Mouse (Mus musculus): ENCODE measurements around the gene Gm1123. TPM values are rescaled to one million over a fixed set of nuclear protein-coding genes. Genes with fewer than 3 reads are reported as not detected.

Gm1123 gene
- 0.25 and 0.37 TPM in 2 replicates for polyA plus RNA-seq (2012; rRNA removed)

GRCm38 (mm10) chr9:99035575-99035974 is at the start of gene Gm1123:
Gene Gm1123, minus strand, starts transcription at chr9:99035715.
- no peaks in the 10 kb centered on the region for H3K27me3 ChIP-seq (replicated peaks; ENCODE audit: control insufficient read depth, insufficient read depth, low read length)
- no peaks in the 10 kb centered on the region; the same call in 1 of the 2 replicates for H3K36me3 ChIP-seq (ENCODE audit: control insufficient read depth, insufficient read depth, low read length)
- DNase-seq, result no peak
- 79% methylated on average over 12 of the region's 12 CpGs for WGBS
- H3K27ac ChIP-seq (ENCODE audit: insufficient read depth, low read depth, low read length), result no peak within 1 kb of the TSS
- TF ChIP-seq CTCF (conservative IDR thresholded peaks at IDR 0.05; ENCODE audit: insufficient read depth, insufficient read length, low read depth, low read length) (no peak), POLR2A (IDR thresholded peaks at IDR 0.05; ENCODE audit: low read depth, low read length) (no peak)
- no peak within 1 kb of the TSS for H3K4me3 ChIP-seq (ENCODE audit: insufficient read depth, low read depth, low read length)
- H3K4me1 ChIP-seq (ENCODE audit: control insufficient read depth, insufficient read depth, low read length), result no peaks in the 10 kb centered on the region

- H3K36me3 ChIP-seq (ENCODE audit: control insufficient read depth, insufficient read depth, low read length), result no peaks in the 10 kb centered on the region
- no peak overlapping the region for H3K4me3 ChIP-seq (ENCODE audit: insufficient read depth, low read depth, low read length)
- DNase-seq, result no peak
- H3K27ac ChIP-seq (ENCODE audit: insufficient read depth, low read depth, low read length), result no peak overlapping the region
- H3K4me1 ChIP-seq (ENCODE audit: control insufficient read depth, insufficient read depth, low read length), result no peaks in the 10 kb centered on the region
- WGBS, result 93% methylated on average over 5 of the region's 5 CpGs
- H3K27me3 ChIP-seq (replicated peaks; ENCODE audit: control insufficient read depth, insufficient read depth, low read length), result no peaks in the 10 kb centered on the region
- no peak for TF ChIP-seq CTCF (conservative IDR thresholded peaks at IDR 0.05; ENCODE audit: insufficient read depth, insufficient read length, low read depth, low read length)
- TF ChIP-seq POLR2A (IDR thresholded peaks at IDR 0.05; ENCODE audit: low read depth, low read length), result no peak
Measured at GRCm38 (mm10) chr9:99081718-99082117, 46.2 kb upstream of the Gm1123 start.

DNA sequence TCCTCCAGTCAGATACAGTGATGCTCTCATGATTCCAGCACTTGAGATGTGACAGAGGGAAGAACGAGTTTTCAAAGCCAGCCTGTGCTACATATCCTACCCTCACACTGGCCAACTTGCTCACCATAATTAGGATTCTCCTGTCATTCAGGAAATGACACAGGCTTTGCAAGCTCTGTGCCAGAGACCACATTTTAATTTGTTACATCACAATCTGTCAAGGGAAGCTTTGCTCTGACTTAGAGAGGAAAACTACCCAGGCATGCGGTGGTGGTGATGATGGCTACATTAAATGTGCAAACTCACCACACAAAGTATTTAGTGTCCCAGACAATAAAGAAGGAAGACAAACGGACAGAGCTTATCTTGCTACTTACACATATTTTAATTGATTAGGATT is 45.8 kb upstream of the Gm1123 start:
- WGBS, result 76% methylated on average over 3 of the region's 3 CpGs
- no peak overlapping the region for H3K4me3 ChIP-seq (ENCODE audit: insufficient read depth, low read depth, low read length)
- no peaks in the 10 kb centered on the region for H3K36me3 ChIP-seq (ENCODE audit: control insufficient read depth, insufficient read depth, low read length)
- DNase-seq, result no peak
- no peaks in the 10 kb centered on the region for H3K27me3 ChIP-seq (replicated peaks; ENCODE audit: control insufficient read depth, insufficient read depth, low read length)
- no peaks in the 10 kb centered on the region for H3K4me1 ChIP-seq (ENCODE audit: control insufficient read depth, insufficient read depth, low read length)
- no peak for TF ChIP-seq POLR2A (IDR thresholded peaks at IDR 0.05; ENCODE audit: low read depth, low read length)
- TF ChIP-seq CTCF (conservative IDR thresholded peaks at IDR 0.05; ENCODE audit: insufficient read depth, insufficient read length, low read depth, low read length), result no peak
- H3K27ac ChIP-seq (ENCODE audit: insufficient read depth, low read depth, low read length), result no peak overlapping the region

DNA sequence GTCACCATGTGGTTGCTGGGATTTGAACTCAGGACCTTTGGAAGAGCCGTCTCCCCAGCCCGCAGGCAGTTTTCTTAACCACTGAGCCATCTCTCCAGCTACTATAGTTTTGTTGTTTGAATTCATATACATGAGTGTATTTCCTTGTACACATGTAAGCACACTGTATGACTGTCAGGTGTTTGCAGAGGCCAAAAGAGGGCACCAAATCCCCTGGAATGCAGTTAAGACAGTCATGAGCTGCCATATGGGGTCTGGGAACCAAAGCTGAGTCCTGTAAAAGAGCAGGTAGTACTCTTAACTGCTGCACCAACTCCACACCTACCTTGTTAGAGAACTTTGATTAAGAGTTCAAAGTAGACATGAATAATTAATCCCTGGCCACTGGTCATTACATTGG is 45.1 kb upstream of the Gm1123 start:
- peak; percentile 14 for DNase-seq
- Histone ChIP-seq H3K4me1 (ENCODE audit: control insufficient read depth, insufficient read depth, low read length) (no peaks in the 10 kb centered on the region), H3K27ac (ENCODE audit: insufficient read depth, low read depth, low read length) (no peak overlapping the region), H3K27me3 (replicated peaks; ENCODE audit: control insufficient read depth, insufficient read depth, low read length) (no peaks in the 10 kb centered on the region), H3K4me3 (ENCODE audit: insufficient read depth, low read depth, low read length) (no peak overlapping the region), H3K36me3 (ENCODE audit: control insufficient read depth, insufficient read depth, low read length) (no peaks in the 10 kb centered on the region)
- 94% methylated on average over 2 of the region's 2 CpGs for WGBS
- TF ChIP-seq POLR2A (IDR thresholded peaks at IDR 0.05; ENCODE audit: low read depth, low read length) (no peak), CTCF (conservative IDR thresholded peaks at IDR 0.05; ENCODE audit: insufficient read depth, insufficient read length, low read depth, low read length) (peak; percentile 36)

- TF ChIP-seq CTCF (conservative IDR thresholded peaks at IDR 0.05; ENCODE audit: insufficient read depth, insufficient read length, low read depth, low read length) (no peak), POLR2A (IDR thresholded peaks at IDR 0.05; ENCODE audit: low read depth, low read length) (no peak)
- WGBS, result 36% methylated on average over 2 of the region's 2 CpGs
- no peak for DNase-seq
- no peak overlapping the region for H3K4me3 ChIP-seq (ENCODE audit: insufficient read depth, low read depth, low read length)
- no peaks in the 10 kb centered on the region for H3K4me1 ChIP-seq (ENCODE audit: control insufficient read depth, insufficient read depth, low read length)
- no peaks in the 10 kb centered on the region for H3K27me3 ChIP-seq (replicated peaks; ENCODE audit: control insufficient read depth, insufficient read depth, low read length)
- H3K27ac ChIP-seq (ENCODE audit: insufficient read depth, low read depth, low read length), result no peak overlapping the region
- H3K36me3 ChIP-seq (ENCODE audit: control insufficient read depth, insufficient read depth, low read length), result no peaks in the 10 kb centered on the region; the same call in 1 of the 2 replicates
Measured at GRCm38 (mm10) chr9:99074462-99074861, 38.9 kb upstream of the Gm1123 start.

- 59% methylated on average over 4 of the region's 4 CpGs for WGBS
- H3K4me3 ChIP-seq (ENCODE audit: insufficient read depth, low read depth, low read length), result no peak overlapping the region
- no peak for DNase-seq
- H3K36me3 ChIP-seq (ENCODE audit: control insufficient read depth, insufficient read depth, low read length), result no peaks in the 10 kb centered on the region; the same call in 1 of the 2 replicates
- TF ChIP-seq CTCF (conservative IDR thresholded peaks at IDR 0.05; ENCODE audit: insufficient read depth, insufficient read length, low read depth, low read length) (no peak), POLR2A (IDR thresholded peaks at IDR 0.05; ENCODE audit: low read depth, low read length) (no peak)
- no peaks in the 10 kb centered on the region for H3K27me3 ChIP-seq (replicated peaks; ENCODE audit: control insufficient read depth, insufficient read depth, low read length)
- H3K4me1 ChIP-seq (ENCODE audit: control insufficient read depth, insufficient read depth, low read length), result no peaks in the 10 kb centered on the region
- H3K27ac ChIP-seq (ENCODE audit: insufficient read depth, low read depth, low read length), result no peak overlapping the region
Measured at GRCm38 (mm10) chr9:99072538-99072937, 37.0 kb upstream of the Gm1123 start.

- Histone ChIP-seq H3K4me3 (ENCODE audit: insufficient read depth, low read depth, low read length) (no peak overlapping the region), H3K27me3 (replicated peaks; ENCODE audit: control insufficient read depth, insufficient read depth, low read length) (no peaks in the 10 kb centered on the region), H3K4me1 (ENCODE audit: control insufficient read depth, insufficient read depth, low read length) (no peaks in the 10 kb centered on the region), H3K36me3 (ENCODE audit: control insufficient read depth, insufficient read depth, low read length) (no peaks in the 10 kb centered on the region; the same call in 1 of the 2 replicates), H3K27ac (ENCODE audit: insufficient read depth, low read depth, low read length) (no peak overlapping the region)
- TF ChIP-seq POLR2A (IDR thresholded peaks at IDR 0.05; ENCODE audit: low read depth, low read length) (no peak), CTCF (conservative IDR thresholded peaks at IDR 0.05; ENCODE audit: insufficient read depth, insufficient read length, low read depth, low read length) (no peak)
- 94% methylated on average over 5 of the region's 5 CpGs for WGBS
- no peak for DNase-seq
Measured at GRCm38 (mm10) chr9:99065311-99065710, 29.8 kb upstream of the Gm1123 start.
